Mouse (Mus musculus) midbrain, embryonic 16.5 days (tissue): ENCODE results near the gene Rnase11. TPM values are rescaled to one million over a fixed set of nuclear protein-coding genes. Genes with fewer than 3 reads are reported as not detected.

Experiments used
- ATAC-seq: fragments of 200-750 bp; cut with Nextera tagmentation; 2 replicates; pipeline ENCODE4 v1.8.0; 2017; ENCODE audit warnings: moderate TSS enrichment
- H3K27ac ChIP-seq: fragments of 300-500 bp; sonication (generic); 2 replicates; pipeline ENCODE4 v1.5.1; 2014; ENCODE audit warnings: mild to moderate bottlenecking, low read length, mixed read lengths
- H3K27me3 ChIP-seq: fragments of 300-500 bp; sonication (generic); 2 replicates; pipeline ENCODE4 v1.6.1; 2014; ENCODE audit warnings: low read depth, low read length, mixed read lengths; ENCODE audit not compliant: control insufficient read depth, insufficient read depth
- H3K36me3 ChIP-seq: fragments of 300-500 bp; sonication (generic); 2 replicates; pipeline ENCODE4 v1.6.1; 2014; ENCODE audit warnings: mild to moderate bottlenecking, low read length, moderate library complexity, mixed read lengths; ENCODE audit not compliant: control insufficient read depth, insufficient read depth
- H3K4me1 ChIP-seq: fragments of 300-500 bp; sonication (generic); 2 replicates; pipeline ENCODE4 v1.6.1; 2014; ENCODE audit warnings: mild to moderate bottlenecking, low read length, mixed read lengths; ENCODE audit not compliant: control insufficient read depth, insufficient read depth
- H3K4me2 ChIP-seq: fragments of 300-500 bp; sonication (generic); 2 replicates; pipeline ENCODE4 v1.6.1; 2014; ENCODE audit warnings: mild to moderate bottlenecking, low read length, mixed read lengths
- H3K4me3 ChIP-seq: fragments of 300-500 bp; sonication (generic); 2 replicates; pipeline ENCODE4 v1.5.1; 2014; ENCODE audit warnings: low read depth, mild to moderate bottlenecking, low read length, moderate library complexity, mixed read lengths
- H3K9ac ChIP-seq: fragments of 300-500 bp; sonication (generic); 2 replicates; pipeline ENCODE4 v1.6.1; 2014; ENCODE audit warnings: low read depth, low read length, mixed read lengths
- H3K9me3 ChIP-seq: fragments of 300-500 bp; sonication (generic); replicated peaks from 2 replicates; pipeline ENCODE4 v1.6.1; 2014; ENCODE audit warnings: mild to moderate bottlenecking, low read length, mixed read lengths; ENCODE audit not compliant: control insufficient read depth, poor library complexity, severe bottlenecking
- WGBS: fragments of 180-500 bp; shearing (Covaris S2); extraction: QIAGEN DNeasy Blood & Tissue Kit; methylation state at CpG from one replicate; pipeline ENCODE4 v1.1.7; 2014; 5-methylcytosine and 5-hydroxymethylcytosine counted together
- polyA plus RNA-seq: library from polyadenylated mRNA; unstranded; fragments of >200 nt; fragmentation: Nextera tagmentation; extraction: Ambion mirVana; gene quantifications from 2 replicates; pipeline ENCODE4 v1.2.1, GENCODE M21; 2015

Gene Rnase11
- polyA plus RNA-seq, 1 experiment from 2014 or later: not detected

DNA sequence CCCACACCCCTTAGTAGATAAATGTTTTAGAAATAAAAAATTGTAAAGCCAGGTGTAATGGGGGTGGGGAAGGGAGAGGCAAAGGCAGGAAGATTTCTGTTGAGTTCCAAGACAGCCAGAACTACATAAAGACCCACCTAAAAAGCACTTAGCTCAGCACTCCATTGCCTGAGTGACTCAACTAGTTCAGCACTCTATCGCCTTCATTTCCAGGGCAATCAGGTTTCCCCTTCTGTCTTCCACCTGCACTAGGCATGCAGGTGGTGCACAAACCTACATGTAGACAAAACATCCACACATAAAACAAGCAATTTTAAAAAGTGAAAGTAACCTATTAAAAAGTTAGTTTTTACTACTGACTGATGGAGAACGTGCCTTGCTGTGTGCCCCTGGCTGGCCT is 35.1 kb upstream of the Rnase11 start:
- H3K4me3 ChIP-seq: no peak overlapping the region
- WGBS: 83% methylated on average over 2 of the region's 2 CpGs
- no peak overlapping the region for H3K4me2 ChIP-seq
- no peak overlapping the region for H3K9ac ChIP-seq
- ATAC-seq: no peak
- H3K27me3 ChIP-seq: peaks cover 6% of the 10 kb centered on the region
- H3K4me1 ChIP-seq: 0 out of 2 replicates have a peak, but pooled peaks cover 2% of the 10 kb centered on the region
- no peaks in the 10 kb centered on the region for H3K9me3 ChIP-seq
- no peak overlapping the region for H3K27ac ChIP-seq
- no peaks in the 10 kb centered on the region for H3K36me3 ChIP-seq

GRCm38 (mm10) chr14:51083805-51084204 is 33.8 kb upstream of the Rnase11 start:
- Histone ChIP-seq H3K4me3 (peak overlapping the region; percentile 51), H3K4me2 (peak overlapping the region; percentile 74), H3K4me1 (0 out of 2 replicates have a peak, but pooled peaks cover 2% of the 10 kb centered on the region), H3K27ac (no peak overlapping the region), H3K9ac (no peak overlapping the region), H3K9me3 (no peaks in the 10 kb centered on the region), H3K36me3 (no peaks in the 10 kb centered on the region), H3K27me3 (peaks cover 6% of the 10 kb centered on the region)
- WGBS: 10% methylated on average over 7 of the region's 7 CpGs
- no peak for ATAC-seq

DNA sequence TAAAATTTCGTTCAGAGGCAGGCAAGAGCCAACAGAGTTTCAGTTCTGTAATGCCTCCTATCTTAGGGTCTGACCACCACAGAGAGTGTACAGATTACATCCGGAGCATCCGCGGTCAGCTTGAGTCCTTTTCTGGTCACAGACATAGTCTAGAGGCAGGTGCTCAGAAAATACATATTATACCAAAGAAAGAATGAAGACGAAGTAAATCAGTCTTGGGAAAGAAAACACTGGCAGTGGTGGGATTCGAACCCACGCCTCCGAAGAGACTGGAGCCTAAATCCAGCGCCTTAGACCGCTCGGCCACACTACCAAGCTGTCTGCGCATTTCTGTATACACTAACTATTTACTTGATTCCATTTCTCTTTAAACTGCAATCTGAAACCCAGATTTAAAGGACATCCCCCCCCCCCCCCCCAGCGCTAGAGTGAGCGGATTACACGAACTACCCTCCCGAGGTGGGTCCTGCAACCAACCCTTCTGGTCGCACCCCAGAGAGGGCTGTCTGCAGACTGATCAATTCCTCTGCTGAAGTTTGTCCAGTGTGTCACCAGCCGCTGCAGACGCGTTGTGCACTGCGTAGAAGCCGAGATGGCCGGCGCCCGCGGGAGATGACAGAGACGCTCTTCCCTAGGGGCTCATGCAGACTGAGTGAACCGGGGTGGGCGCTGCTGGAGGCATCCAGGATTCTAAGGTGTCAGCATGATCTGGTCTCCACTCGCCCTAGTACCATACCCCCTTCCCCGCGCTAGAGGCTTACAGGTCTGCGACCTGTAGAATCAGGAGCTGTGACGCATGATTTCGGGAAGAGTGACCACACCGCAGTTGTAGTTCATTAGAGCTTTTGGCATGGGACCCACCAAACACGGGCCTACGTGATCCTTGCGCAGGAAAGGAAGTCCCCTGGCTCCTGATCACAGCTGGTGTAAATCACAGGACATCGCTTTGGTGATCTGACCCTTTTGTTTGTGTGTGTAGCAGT is 32.9 kb upstream of the Rnase11 start:
- WGBS: 2% methylated on average over 40 of the region's 40 CpGs

DNA sequence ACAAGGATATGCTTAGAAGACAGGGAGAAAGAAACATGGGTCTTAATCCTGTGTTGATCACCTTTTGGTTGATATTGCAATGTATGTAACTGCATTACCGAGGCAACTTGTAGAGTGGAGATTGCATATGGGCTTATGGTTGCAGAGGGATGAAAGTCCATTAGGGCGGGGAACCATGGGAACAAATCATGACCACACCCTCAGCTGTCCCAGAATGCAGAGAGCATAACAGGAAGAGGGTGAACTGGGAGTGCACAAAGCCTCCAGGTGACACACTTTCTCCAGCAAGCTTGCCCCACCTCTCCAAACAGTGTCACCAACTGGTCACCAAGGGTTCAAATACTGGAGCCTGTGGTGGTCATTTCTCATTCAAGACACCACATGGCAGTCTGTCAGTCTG is 31.1 kb upstream of the Rnase11 start:
- H3K27me3 ChIP-seq: peaks cover 6% of the 10 kb centered on the region
- H3K9ac ChIP-seq: no peak overlapping the region
- WGBS: 90% methylated on average over 2 of the region's 2 CpGs
- H3K4me3 ChIP-seq: no peak overlapping the region
- H3K9me3 ChIP-seq: no peaks in the 10 kb centered on the region
- H3K36me3 ChIP-seq: no peaks in the 10 kb centered on the region
- H3K27ac ChIP-seq: no peak overlapping the region
- H3K4me1 ChIP-seq: no peaks in the 10 kb centered on the region
- H3K4me2 ChIP-seq: no peak overlapping the region
- no peak for ATAC-seq

More for the DNA sequence above, 32.9 kb upstream of the Rnase11 start:
- Histone ChIP-seq H3K4me2 (peak overlapping the region; percentile 74), H3K27me3 (peaks cover 6% of the 10 kb centered on the region), H3K9ac (peak overlapping the region; percentile 61), H3K4me1 (0 out of 2 replicates have a peak, but pooled peaks cover 2% of the 10 kb centered on the region), H3K27ac (no peak overlapping the region), H3K9me3 (no peaks in the 10 kb centered on the region), H3K4me3 (peak overlapping the region; percentile 51), H3K36me3 (no peaks in the 10 kb centered on the region)
- ATAC-seq: peak; percentile 79

GRCm38 (mm10) chr14:51079180-51079579 is 29.2 kb upstream of the Rnase11 start:
- Histone ChIP-seq H3K4me2 (no peak overlapping the region), H3K9me3 (no peaks in the 10 kb centered on the region), H3K4me1 (no peaks in the 10 kb centered on the region), H3K27ac (no peak overlapping the region), H3K36me3 (no peaks in the 10 kb centered on the region), H3K9ac (no peak overlapping the region), H3K4me3 (no peak overlapping the region), H3K27me3 (peaks cover 3% of the 10 kb centered on the region; the same call in 1 of the 2 replicates)
- no peak for ATAC-seq
- 97% methylated on average over 1 of the region's 1 CpGs for WGBS

GRCm38 (mm10) chr14:51074335-51074734 is 24.4 kb upstream of the Rnase11 start, which contains the start of gene Olfr750:
Gene Olfr750 (minus strand): TSS chr14:51074435.
- Histone ChIP-seq H3K36me3 (no peaks in the 10 kb centered on the region), H3K4me1 (no peaks in the 10 kb centered on the region), H3K9ac (no peak within 1 kb of the TSS), H3K4me2 (no peak within 1 kb of the TSS), H3K27ac (no peak within 1 kb of the TSS), H3K27me3 (no peaks in the 10 kb centered on the region), H3K4me3 (no peak within 1 kb of the TSS), H3K9me3 (no peaks in the 10 kb centered on the region)
- ATAC-seq: no peak
- 82% methylated on average over 3 of the region's 3 CpGs for WGBS

- no peak overlapping the region for H3K4me2 ChIP-seq
- no peaks in the 10 kb centered on the region for H3K36me3 ChIP-seq
- no peaks in the 10 kb centered on the region for H3K27me3 ChIP-seq
- no peak overlapping the region for H3K27ac ChIP-seq
- no peak for ATAC-seq
- no peak overlapping the region for H3K9ac ChIP-seq
- H3K4me1 ChIP-seq: peaks cover 6% of the 10 kb centered on the region
- H3K9me3 ChIP-seq: no peaks in the 10 kb centered on the region
- H3K4me3 ChIP-seq: no peak overlapping the region
- WGBS: 91% methylated on average over 2 of the region's 2 CpGs
These were observed 19.7 kb upstream of the Rnase11 start for GRCm38 (mm10) chr14:51069617-51070016.

- Histone ChIP-seq H3K4me1 (peaks cover 6% of the 10 kb centered on the region), H3K27ac (no peak overlapping the region), H3K4me2 (no peak overlapping the region), H3K4me3 (no peak overlapping the region), H3K9ac (no peak overlapping the region), H3K36me3 (no peaks in the 10 kb centered on the region), H3K27me3 (no peaks in the 10 kb centered on the region), H3K9me3 (no peaks in the 10 kb centered on the region)
- no peak for ATAC-seq
- WGBS: 93% methylated on average over 5 of the region's 5 CpGs
These were observed 19.0 kb upstream of the Rnase11 start for GRCm38 (mm10) chr14:51068956-51069355.

- no peak for ATAC-seq
These were observed 10.8 kb upstream of the Rnase11 start for GRCm38 (mm10) chr14:51060761-51061160.

More at GRCm38 (mm10) chr14:51060761-51061160, 10.8 kb upstream of the Rnase11 start:
- no peak overlapping the region for H3K4me3 ChIP-seq
- no peaks in the 10 kb centered on the region for H3K9me3 ChIP-seq
- 0 out of 2 replicates have a peak, but pooled peaks cover 7% of the 10 kb centered on the region for H3K4me1 ChIP-seq
- no peaks in the 10 kb centered on the region for H3K27me3 ChIP-seq
- no peak overlapping the region for H3K4me2 ChIP-seq
- H3K27ac ChIP-seq: no peak overlapping the region
- H3K9ac ChIP-seq: no peak overlapping the region
- WGBS: 94% methylated on average over 5 of the region's 5 CpGs
- H3K36me3 ChIP-seq: no peaks in the 10 kb centered on the region
